In the genomic region with DNA sequence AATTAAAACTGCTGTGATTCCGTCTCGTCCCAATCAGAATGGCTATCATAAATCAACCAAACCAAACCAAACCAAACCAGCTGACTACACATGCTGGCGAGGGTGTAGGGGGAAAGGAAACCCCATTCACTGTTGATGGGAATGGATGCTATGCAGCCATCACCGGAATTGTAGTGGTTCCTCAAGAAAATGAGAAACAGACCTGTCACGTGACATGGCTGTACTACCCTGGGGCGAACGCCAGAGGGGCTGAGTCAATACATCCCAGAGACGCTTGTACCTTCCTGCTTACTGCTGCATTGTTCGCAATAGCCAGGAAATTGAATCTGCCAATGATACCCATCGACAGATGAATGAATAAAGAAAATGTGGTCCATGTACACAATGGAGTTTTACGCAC, we compare ENCODE assay signal across 21 mouse cellular contexts. TPM values are rescaled to one million over a fixed set of nuclear protein-coding genes. Genes with fewer than 3 reads are reported as not detected.
DNase-seq lines count a peak whose midpoint lies in the region; ATAC-seq lines count a peak whose summit lies in the region.
"Had no signal": no experiment of that assay in that cellular context is flagged by ENCODE, and none has a peak within 500 bp of the region (broad histone marks: within the 10 kb centered on the region; RNA-seq: fewer than 3 reads in every experiment).

No protein-coding gene starts in this region.

- DNase-seq in neural tube, embryonic 10.5 days (ENCODE audit: extremely low spot score, low spot score): peak; percentile 30
- peak; percentile 46 for DNase-seq in embryo, embryonic 11.5 days (ENCODE audit: low read depth, low spot score)
- DNase-seq in limb, embryonic 11.5 days (ENCODE audit: low spot score): peak; percentile 75
- no peak for DNase-seq in right cerebral cortex, postnatal 14 days
- DNase-seq in lung, postnatal 10 days: no peak
- no peak for DNase-seq in adrenal gland, adult (ENCODE audit: inconsistent age in 2 of 2, low spot score in 1 of 2)
- DNase-seq: adrenal gland, postnatal 14 days; cerebellum, adult 11 months; cerebellum, postnatal 14 days; liver had no signal

- no peaks in the 10 kb centered on the region for H3K4me1 ChIP-seq in neural tube, embryonic 15.5 days
- peaks cover 10% of the 10 kb centered on the region for H3K4me1 ChIP-seq in limb, embryonic 11.5 days (ENCODE audit: control insufficient read depth, insufficient read depth, low read length)
- H3K4me1 ChIP-seq: heart, embryonic 12.5 days; intestine, embryonic 15.5 days; kidney, embryonic 15.5 days; megakaryocyte, embryonic 14.5 days had no signal

- no peak for ATAC-seq in neural tube, embryonic 15.5 days (ENCODE audit: low FRiP score)
- ATAC-seq in limb, embryonic 11.5 days (ENCODE audit: insufficient number of reproducible peaks, low FRiP score, low TSS enrichment, low read depth): peak; percentile 86
- ATAC-seq: forebrain, embryonic 16.5 days; intestine, embryonic 15.5 days; lung, postnatal 0 days; Patski had no signal

- no peak overlapping the region for H3K4me3 ChIP-seq in neural tube, embryonic 15.5 days (replicated peaks)
- no peak overlapping the region for H3K4me3 ChIP-seq in limb, embryonic 11.5 days (ENCODE audit: low read depth, low read length)
- H3K4me3 ChIP-seq: embryonic facial prominence, embryonic 13.5 days; heart, embryonic 12.5 days; intestine, embryonic 15.5 days; kidney, embryonic 15.5 days; megakaryocyte, embryonic 14.5 days; neural tube, embryonic 13.5 days had no signal

- H3K27me3 ChIP-seq in neural tube, embryonic 15.5 days (replicated peaks): peaks cover 8% of the 10 kb centered on the region
- no peaks in the 10 kb centered on the region for H3K27me3 ChIP-seq in limb, embryonic 11.5 days (ENCODE audit: control insufficient read depth, insufficient read depth, low read length)
- H3K27me3 ChIP-seq: embryonic facial prominence, embryonic 13.5 days; heart, embryonic 12.5 days; intestine, embryonic 15.5 days; kidney, embryonic 15.5 days had no signal

- no peak overlapping the region for H3K4me2 ChIP-seq in neural tube, embryonic 15.5 days
- no peak overlapping the region for H3K4me2 ChIP-seq in limb, embryonic 11.5 days (ENCODE audit: low read depth, severe bottlenecking)
- H3K4me2 ChIP-seq: embryonic facial prominence, embryonic 13.5 days; heart, embryonic 12.5 days; hindbrain, embryonic 14.5 days; intestine, embryonic 15.5 days; kidney, embryonic 15.5 days; neural tube, embryonic 13.5 days had no signal

- WGBS in neural tube, embryonic 15.5 days: 76% methylated on average over 11 of the region's 11 CpGs
- WGBS in limb, embryonic 11.5 days: 25% methylated on average over 11 of the region's 11 CpGs

- no peaks in the 10 kb centered on the region for H3K36me3 ChIP-seq in neural tube, embryonic 15.5 days
- H3K36me3 ChIP-seq in limb, embryonic 11.5 days (ENCODE audit: control insufficient read depth, insufficient read depth, low read length): no peaks in the 10 kb centered on the region
- H3K36me3 ChIP-seq: embryonic facial prominence, embryonic 13.5 days; heart, embryonic 12.5 days; intestine, embryonic 15.5 days; kidney, embryonic 15.5 days; neural tube, embryonic 13.5 days had no signal

- H3K27ac ChIP-seq in neural tube, embryonic 15.5 days (replicated peaks): no peak overlapping the region
- 0 out of 2 replicates have a peak overlapping the region, but pooled peaks have one; percentile 22 for H3K27ac ChIP-seq in limb, embryonic 11.5 days (replicated peaks; ENCODE audit: low read depth, low read length)
- H3K27ac ChIP-seq: embryonic facial prominence, embryonic 13.5 days; hindbrain, embryonic 14.5 days; intestine, embryonic 15.5 days; kidney, embryonic 15.5 days; neural tube, embryonic 13.5 days had no signal

- H3K9ac ChIP-seq in neural tube, embryonic 15.5 days (replicated peaks): no peak overlapping the region
- no peak overlapping the region for H3K9ac ChIP-seq in limb, embryonic 11.5 days (ENCODE audit: low read length)
- H3K9ac ChIP-seq: embryonic facial prominence, embryonic 13.5 days; heart, embryonic 12.5 days; hindbrain, embryonic 14.5 days; intestine, embryonic 15.5 days; kidney, embryonic 15.5 days; neural tube, embryonic 13.5 days had no signal

- H3K9me3 ChIP-seq in neural tube, embryonic 15.5 days (replicated peaks): no peaks in the 10 kb centered on the region
- no peaks in the 10 kb centered on the region for H3K9me3 ChIP-seq in limb, embryonic 11.5 days (ENCODE audit: control insufficient read depth, low read length)
- H3K9me3 ChIP-seq: embryonic facial prominence, embryonic 13.5 days; heart, embryonic 12.5 days; intestine, embryonic 15.5 days; kidney, embryonic 15.5 days; neural tube, embryonic 13.5 days had no signal

RNA-seq across cellular contexts. Expression of a gene that starts 29.1 kb away (rescaled TPM):
- polyA plus RNA-seq in neural tube, embryonic 15.5 days (2015; fragmentation: Nextera tagmentation; extraction: Ambion mirVana): 69.3 and 72.4 TPM in 2 replicates
- polyA plus RNA-seq in limb, embryonic 11.5 days (2014; fragmentation: Nextera tagmentation; extraction: Ambion mirVana): 67.8 and 68.1 TPM in 2 replicates

RNA-seq across cellular contexts. Expression of a gene that starts 59.9 kb away (rescaled TPM):
- 26.3 and 27.6 TPM in 2 replicates for polyA plus RNA-seq in neural tube, embryonic 15.5 days (2015; fragmentation: Nextera tagmentation; extraction: Ambion mirVana)
- 24.3 and 29.1 TPM in 2 replicates for polyA plus RNA-seq in limb, embryonic 11.5 days (2014; fragmentation: Nextera tagmentation; extraction: Ambion mirVana)

Comparison
In these comparisons a context has a peak if more than half of its experiments do, and no peak if none do; other contexts are left out.
1. DNase-seq: peak in neural tube, embryonic 10.5 days (single experiment), embryo, embryonic 11.5 days (single experiment) and limb, embryonic 11.5 days (single experiment); none in right cerebral cortex, postnatal 14 days (single experiment), lung, postnatal 10 days (single experiment) and adrenal gland, adult (0 of 2).